Mouse (Mus musculus) small intestine, adult 2 months (tissue): ENCODE measurements around the gene Cfap74.

ENCODE experiments used
- CTCF ChIP-seq: fragments of 200-500 bp; IDR thresholded peaks from 2 replicates; pipeline ENCODE4 v1.5.1; 2012; ENCODE audit warnings: low read depth, mild to moderate bottlenecking, control low read depth, inconsistent platforms, low read length, moderate library complexity, mixed read lengths; ENCODE audit not compliant: insufficient replicate concordance, insufficient read length; ENCODE audit errors: extremely low read depth
- POLR2A ChIP-seq: fragments of 200-500 bp; IDR thresholded peaks from 2 replicates; pipeline ENCODE4 v1.6.1; 2012; ENCODE audit warnings: low read depth, mild to moderate bottlenecking, control low read depth, inconsistent platforms, low read length, moderate library complexity

DNA sequence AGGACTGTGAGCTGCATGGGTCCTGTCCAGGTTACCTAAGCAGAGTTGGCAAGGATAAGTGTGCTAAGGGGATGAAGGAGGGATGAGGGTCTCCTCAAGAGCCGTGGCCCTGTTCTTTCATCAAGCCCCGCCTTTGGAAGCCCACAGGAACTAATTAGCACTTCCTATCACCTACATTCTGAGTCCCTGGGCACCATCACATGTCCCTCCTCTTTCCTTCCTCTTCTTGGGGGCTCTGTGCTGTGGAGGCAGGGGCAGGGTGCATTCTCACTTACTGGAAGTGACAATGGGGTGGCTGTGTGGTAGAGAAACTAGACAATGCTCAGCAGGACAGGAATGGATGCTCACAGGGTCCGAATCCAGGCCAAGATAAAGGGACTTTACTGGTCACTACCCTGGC, 78.8 kb downstream of the Cfap74 start:
- no peak for TF ChIP-seq CTCF
- no peak for TF ChIP-seq POLR2A
